Mouse (Mus musculus) kidney, postnatal 0 days (tissue): Measurements from ENCODE around the gene Camk1d. TPM values are rescaled to one million over a fixed set of nuclear protein-coding genes. Genes with fewer than 3 reads are reported as not detected.

Experiments
- ATAC-seq: fragments of 200-750 bp; cut with Nextera tagmentation; replicated peaks from 2 replicates; pipeline ENCODE4 v1.8.0; 2017; ENCODE audit warnings: low read depth, moderate number of reproducible peaks, moderate TSS enrichment, moderate library complexity; ENCODE audit not compliant: low FRiP score
- DNase-seq: peaks from one replicate; pipeline ENCODE4 v3.0.0-alpha.2; 2016; ENCODE audit warnings: low spot score
- H3K27ac ChIP-seq: fragments of 300-500 bp; sonication (generic); 2 replicates; pipeline ENCODE4 v1.5.1; 2014; ENCODE audit warnings: mild to moderate bottlenecking
- H3K27me3 ChIP-seq: fragments of 300-500 bp; sonication (generic); 2 replicates; pipeline ENCODE4 v1.6.1; 2014; ENCODE audit warnings: low read length, mixed read lengths; ENCODE audit not compliant: insufficient read depth
- H3K36me3 ChIP-seq: fragments of 300-500 bp; sonication (generic); 2 replicates; pipeline ENCODE4 v1.6.1; 2014; ENCODE audit warnings: low read length, mixed read lengths; ENCODE audit not compliant: insufficient read depth
- H3K4me1 ChIP-seq: fragments of 300-500 bp; sonication (generic); replicated peaks from 2 replicates; pipeline ENCODE4 v1.6.1; 2014; ENCODE audit warnings: antibody characterized with exemption, low read length, mixed read lengths; ENCODE audit not compliant: insufficient read depth
- H3K4me2 ChIP-seq: fragments of 300-500 bp; sonication (generic); 2 replicates; pipeline ENCODE4 v1.6.1; 2014; ENCODE audit warnings: mild to moderate bottlenecking, low read length, moderate library complexity, mixed read lengths
- H3K4me3 ChIP-seq: fragments of 300-500 bp; sonication (generic); replicated peaks from 2 replicates; pipeline ENCODE4 v1.5.1; 2014; ENCODE audit warnings: low read depth, low read length
- H3K9ac ChIP-seq: fragments of 300-500 bp; sonication (generic); 2 replicates; pipeline ENCODE4 v1.6.1; 2014; ENCODE audit warnings: low read depth, low read length
- H3K9me3 ChIP-seq: fragments of 300-500 bp; sonication (generic); replicated peaks from 2 replicates; pipeline ENCODE4 v1.6.1; 2016; ENCODE audit warnings: low read length, inconsistent platforms, mixed read lengths
- CTCF ChIP-seq: IDR thresholded peaks from 2 replicates; pipeline ENCODE4 v1.5.1; 2016; ENCODE audit warnings: antibody characterized with exemption, low read depth, mild to moderate bottlenecking, moderate library complexity
- WGBS: fragments of 180-500 bp; shearing (Covaris S2); extraction: QIAGEN DNeasy Blood & Tissue Kit; methylation state at CpG from one replicate; pipeline ENCODE4 v1.1.7; 2014; 5-methylcytosine and 5-hydroxymethylcytosine counted together
- polyA plus RNA-seq: library from polyadenylated mRNA; unstranded; fragments of >200 nt; fragmentation: Nextera tagmentation; extraction: Ambion mirVana; gene quantifications from 2 replicates; pipeline ENCODE4 v1.2.1, GENCODE M21; 2015

Camk1d gene
- polyA plus RNA-seq, 1 experiment from 2014 or later = 1.5 TPM

DNA sequence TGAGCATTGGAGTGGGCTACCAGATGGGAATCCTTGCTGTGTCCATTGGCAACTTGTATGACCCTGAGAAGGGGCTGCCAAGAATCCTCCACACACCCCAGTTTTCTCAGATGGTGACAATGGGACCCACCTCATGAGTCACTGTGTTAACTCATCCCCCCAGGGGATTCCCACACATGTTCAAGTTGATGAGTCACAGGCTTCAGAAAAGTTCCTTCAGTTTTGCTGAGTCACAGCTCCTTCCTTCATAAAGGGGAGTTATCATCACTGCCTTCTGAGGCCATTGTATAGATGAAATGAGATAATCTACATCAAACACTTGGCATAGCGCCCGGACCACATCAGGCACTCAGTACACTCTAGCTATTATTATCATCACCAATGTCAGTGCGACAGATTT, 99.4 kb downstream of the Camk1d start:
- Histone ChIP-seq H3K4me3 (no peak overlapping the region), H3K4me2 (no peak overlapping the region), H3K27me3 (no peaks in the 10 kb centered on the region), H3K9ac (no peak overlapping the region), H3K36me3 (no peaks in the 10 kb centered on the region), H3K27ac (peak overlapping the region; percentile 81; the same call in 1 of the 2 replicates), H3K9me3 (no peaks in the 10 kb centered on the region), H3K4me1 (no peaks in the 10 kb centered on the region; the same call in 1 of the 2 replicates)
- peak; percentile 31 for DNase-seq
- no peak for TF ChIP-seq CTCF
- 74% methylated on average over 3 of the region's 3 CpGs for WGBS
- ATAC-seq = peak; percentile 34; the same call in 1 of the 2 replicates

DNA sequence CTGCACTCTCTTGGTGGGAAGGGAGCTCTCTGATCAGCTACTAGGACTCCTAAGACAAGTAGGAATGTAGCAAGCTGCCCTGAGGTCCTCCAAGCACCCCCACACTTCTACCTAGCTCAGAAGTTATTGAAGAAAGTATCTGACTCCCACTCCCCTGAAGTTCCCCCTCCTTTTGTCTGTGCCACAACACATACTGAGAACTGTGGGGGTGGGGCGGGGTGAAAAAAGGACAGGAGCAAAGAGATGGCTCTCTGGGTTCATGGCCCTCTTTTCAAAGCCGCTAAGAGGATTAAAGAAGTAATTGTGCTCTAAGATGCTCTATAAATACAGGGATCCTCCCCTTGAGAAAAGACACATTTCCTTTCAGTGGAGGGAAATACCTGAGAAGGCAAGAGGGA, 100.0 kb downstream of the Camk1d start:
- 49% methylated on average over 2 of the region's 2 CpGs for WGBS
- peak; percentile 44; the same call in 1 of the 2 replicates for ATAC-seq

DNA sequence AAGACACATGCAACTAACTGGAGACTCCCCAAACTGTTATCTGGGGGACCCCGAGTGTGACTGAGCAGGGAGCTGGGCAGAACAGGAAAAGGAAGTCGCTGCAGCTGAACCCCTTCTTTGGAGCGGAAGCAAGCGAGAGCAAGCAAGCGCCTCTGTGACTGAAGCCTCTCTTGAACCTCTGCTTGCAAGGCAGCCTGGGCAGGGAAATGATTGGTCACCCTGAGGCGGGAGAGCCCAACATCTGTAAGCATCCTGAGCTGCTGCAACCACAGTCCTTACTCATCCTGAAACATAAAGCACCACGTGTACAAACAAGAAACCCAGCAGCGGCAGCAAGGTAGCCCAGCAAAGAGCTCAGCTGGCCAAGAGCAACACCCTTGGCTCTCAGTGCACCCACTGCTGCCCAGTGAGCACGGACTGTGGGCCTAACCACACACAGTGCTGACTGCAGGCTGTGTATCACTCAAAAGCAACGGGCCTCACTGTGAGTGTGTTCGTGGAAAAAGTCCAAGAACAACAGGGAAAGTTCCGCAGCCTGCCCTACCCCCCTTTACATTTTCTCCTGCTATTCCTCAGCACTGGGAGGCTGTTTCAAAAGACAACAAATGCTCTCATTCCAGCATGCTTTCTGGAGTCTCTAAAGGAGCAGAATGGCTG, 100.5 kb downstream of the Camk1d start:
- TF ChIP-seq CTCF = no peak
- Histone ChIP-seq H3K9me3 (no peaks in the 10 kb centered on the region), H3K4me2 (no peak overlapping the region), H3K36me3 (no peaks in the 10 kb centered on the region), H3K9ac (no peak overlapping the region), H3K4me1 (no peaks in the 10 kb centered on the region; the same call in 1 of the 2 replicates), H3K27ac (peak overlapping the region; percentile 81), H3K27me3 (no peaks in the 10 kb centered on the region), H3K4me3 (no peak overlapping the region)
- 33% methylated on average over 12 of the region's 12 CpGs for WGBS
- peak; percentile 71 for ATAC-seq
- DNase-seq = peak; percentile 86

More for the DNA sequence above, 100.0 kb downstream of the Camk1d start:
- no peak for DNase-seq
- no peaks in the 10 kb centered on the region for H3K9me3 ChIP-seq
- no peak overlapping the region for H3K9ac ChIP-seq
- no peaks in the 10 kb centered on the region for H3K27me3 ChIP-seq
- H3K4me2 ChIP-seq = no peak overlapping the region
- no peaks in the 10 kb centered on the region for H3K36me3 ChIP-seq
- peak overlapping the region; percentile 81 for H3K27ac ChIP-seq
- no peak overlapping the region for H3K4me3 ChIP-seq
- no peak for TF ChIP-seq CTCF
- no peaks in the 10 kb centered on the region; the same call in 1 of the 2 replicates for H3K4me1 ChIP-seq

DNA sequence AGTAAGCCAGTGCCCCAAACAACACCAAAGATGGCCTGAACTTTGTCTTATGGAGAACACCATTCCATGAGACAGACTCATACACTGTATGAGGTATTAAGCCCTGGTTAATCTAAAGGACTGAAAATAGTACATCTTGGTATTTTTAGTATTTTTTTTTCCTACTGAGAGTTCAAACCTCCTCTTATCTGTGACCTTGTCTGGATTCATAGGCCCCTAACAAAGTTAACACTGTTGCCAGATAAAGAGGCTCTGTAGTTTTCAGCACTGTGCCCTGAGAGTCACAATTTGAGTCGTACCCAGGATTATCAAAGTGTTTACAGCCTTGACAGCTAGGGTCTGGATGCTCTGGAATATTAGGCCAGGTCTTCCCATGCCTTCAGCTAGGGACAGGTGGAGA, 102.7 kb downstream of the Camk1d start:
- Histone ChIP-seq H3K27me3 (no peaks in the 10 kb centered on the region), H3K9ac (no peak overlapping the region), H3K36me3 (no peaks in the 10 kb centered on the region), H3K9me3 (no peaks in the 10 kb centered on the region), H3K27ac (no peak overlapping the region), H3K4me1 (no peaks in the 10 kb centered on the region; the same call in 1 of the 2 replicates), H3K4me2 (no peak overlapping the region), H3K4me3 (no peak overlapping the region)
- ATAC-seq (no peak), DNase-seq (no peak)
- no peak for TF ChIP-seq CTCF
- WGBS = 70% methylated on average over 1 of the region's 1 CpGs

DNA sequence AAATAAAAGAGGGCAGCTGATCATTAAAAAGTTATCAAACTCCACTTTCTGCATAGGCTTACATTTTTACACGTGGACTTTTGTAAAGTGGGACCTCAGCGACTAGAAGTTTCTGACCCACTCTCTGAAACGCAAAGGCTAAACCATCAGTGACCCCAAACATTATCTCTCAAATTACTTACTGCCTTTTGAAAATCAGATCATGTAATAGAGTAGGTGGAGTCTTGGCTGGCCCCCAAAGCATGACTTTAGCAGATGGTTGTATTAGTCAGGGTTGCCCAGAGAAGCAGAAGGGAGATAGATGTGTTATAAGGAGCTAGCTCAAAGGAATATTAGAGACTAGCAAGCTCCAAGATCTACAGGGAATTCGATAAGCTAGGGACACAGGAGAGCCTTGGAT, 103.8 kb downstream of the Camk1d start:
- H3K9ac ChIP-seq = no peak overlapping the region
- no peaks in the 10 kb centered on the region; the same call in 1 of the 2 replicates for H3K4me1 ChIP-seq
- H3K27ac ChIP-seq = no peak overlapping the region
- WGBS = 66% methylated on average over 4 of the region's 4 CpGs
- DNase-seq = no peak
- no peaks in the 10 kb centered on the region for H3K36me3 ChIP-seq
- no peaks in the 10 kb centered on the region for H3K9me3 ChIP-seq
- no peaks in the 10 kb centered on the region for H3K27me3 ChIP-seq
- H3K4me3 ChIP-seq = no peak overlapping the region
- H3K4me2 ChIP-seq = no peak overlapping the region
- TF ChIP-seq CTCF = no peak
- no peak for ATAC-seq

DNA sequence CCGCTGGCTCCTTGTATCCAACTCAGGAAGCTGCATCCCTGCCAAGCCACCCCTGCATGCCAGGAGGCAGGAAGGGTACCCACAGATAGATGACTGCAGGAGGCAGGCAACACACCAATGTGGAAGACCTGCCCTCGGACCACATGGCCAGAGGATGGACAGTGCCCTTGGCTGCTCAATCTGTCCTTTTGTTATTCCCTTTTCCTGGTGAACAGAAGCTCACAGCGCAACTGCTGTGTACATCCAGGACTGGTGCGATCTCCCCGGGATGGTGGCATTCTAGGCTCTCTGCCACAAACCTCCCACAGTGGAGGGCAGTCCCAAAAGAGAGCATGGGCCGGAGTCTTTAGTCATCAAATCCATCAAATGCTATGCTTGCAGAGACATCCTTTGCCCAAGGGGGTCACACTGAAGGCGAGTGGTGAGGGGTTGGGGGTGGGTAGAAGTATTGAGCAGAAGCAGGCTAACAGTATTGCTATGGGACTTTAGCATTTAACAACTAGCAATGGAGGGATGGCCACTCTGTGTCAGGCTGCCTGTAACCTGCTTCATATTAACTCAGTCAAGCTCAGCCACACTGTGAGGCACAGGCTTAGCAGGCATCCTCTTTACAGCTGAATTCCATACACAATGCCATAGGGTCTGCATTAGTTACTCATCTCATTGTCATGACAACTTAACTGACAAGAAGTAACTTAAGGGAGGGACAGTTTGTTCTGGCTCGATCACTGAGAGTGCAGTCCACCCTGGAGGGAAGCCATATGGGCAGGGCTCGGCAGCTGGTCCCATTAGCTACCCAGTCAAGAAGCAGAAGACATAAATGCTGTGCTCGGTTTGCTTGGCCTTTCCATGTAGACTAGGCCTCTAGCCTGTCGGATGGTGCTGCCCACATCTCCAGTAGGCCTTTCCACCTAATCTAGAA, 106.1 kb downstream of the Camk1d start:
- no peaks in the 10 kb centered on the region for H3K9me3 ChIP-seq
- H3K36me3 ChIP-seq = no peaks in the 10 kb centered on the region
- H3K4me2 ChIP-seq = no peak overlapping the region
- TF ChIP-seq CTCF = no peak
- no peak overlapping the region for H3K4me3 ChIP-seq
- no peaks in the 10 kb centered on the region for H3K4me1 ChIP-seq
- ATAC-seq = no peak
- no peaks in the 10 kb centered on the region for H3K27me3 ChIP-seq
- H3K9ac ChIP-seq = no peak overlapping the region
- no peak overlapping the region for H3K27ac ChIP-seq
- DNase-seq = no peak
- 77% methylated on average over 11 of the region's 11 CpGs for WGBS
